Mouse (Mus musculus): ENCODE measurements around the gene Klf11. TPM values are rescaled to one million over a fixed set of nuclear protein-coding genes. Genes with fewer than 3 reads are reported as not detected.

The Klf11 gene
- polyA plus RNA-seq, 1 experiment from 2014 or later = 15.4 TPM

DNA sequence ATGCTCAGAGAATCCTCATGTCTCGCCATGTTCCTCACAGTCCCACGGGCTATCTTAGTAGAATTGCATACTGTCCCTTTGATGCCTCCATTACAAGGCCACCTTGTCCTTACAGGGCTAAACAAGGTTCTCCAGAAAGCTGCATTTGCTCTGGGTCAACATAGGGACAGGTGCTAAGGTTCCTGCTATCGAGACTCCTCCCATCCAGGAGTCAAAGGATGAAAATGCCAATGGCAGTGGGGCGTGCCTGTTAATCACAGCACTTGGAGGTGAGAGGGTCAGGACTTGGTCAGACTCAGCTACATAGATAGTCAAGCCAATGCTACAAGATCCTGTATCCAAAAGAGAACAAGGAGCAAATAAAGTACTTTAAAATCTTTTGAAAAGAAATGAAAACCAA lies 31.6 kb upstream of the Klf11 start:
- Histone ChIP-seq H3K4me3 (replicated peaks; ENCODE audit: low read depth, low read length) (no peak overlapping the region), H3K27me3 (ENCODE audit: insufficient read depth, low read length) (no peaks in the 10 kb centered on the region), H3K9me3 (replicated peaks; ENCODE audit: low read length) (no peaks in the 10 kb centered on the region), H3K4me1 (replicated peaks; ENCODE audit: insufficient read depth, low read length) (no peaks in the 10 kb centered on the region), H3K36me3 (ENCODE audit: insufficient read depth, low read length) (no peaks in the 10 kb centered on the region), H3K9ac (ENCODE audit: low read depth, low read length) (no peak overlapping the region), H3K27ac (no peak overlapping the region), H3K4me2 (ENCODE audit: low read length) (no peak overlapping the region)
- DNase-seq (ENCODE audit: low spot score) (no peak), ATAC-seq (replicated peaks; ENCODE audit: low FRiP score, low read depth) (no peak)
- no peak for TF ChIP-seq CTCF (IDR thresholded peaks at IDR 0.05; ENCODE audit: low read depth)
- 78% methylated on average over 4 of the region's 4 CpGs for WGBS

DNA sequence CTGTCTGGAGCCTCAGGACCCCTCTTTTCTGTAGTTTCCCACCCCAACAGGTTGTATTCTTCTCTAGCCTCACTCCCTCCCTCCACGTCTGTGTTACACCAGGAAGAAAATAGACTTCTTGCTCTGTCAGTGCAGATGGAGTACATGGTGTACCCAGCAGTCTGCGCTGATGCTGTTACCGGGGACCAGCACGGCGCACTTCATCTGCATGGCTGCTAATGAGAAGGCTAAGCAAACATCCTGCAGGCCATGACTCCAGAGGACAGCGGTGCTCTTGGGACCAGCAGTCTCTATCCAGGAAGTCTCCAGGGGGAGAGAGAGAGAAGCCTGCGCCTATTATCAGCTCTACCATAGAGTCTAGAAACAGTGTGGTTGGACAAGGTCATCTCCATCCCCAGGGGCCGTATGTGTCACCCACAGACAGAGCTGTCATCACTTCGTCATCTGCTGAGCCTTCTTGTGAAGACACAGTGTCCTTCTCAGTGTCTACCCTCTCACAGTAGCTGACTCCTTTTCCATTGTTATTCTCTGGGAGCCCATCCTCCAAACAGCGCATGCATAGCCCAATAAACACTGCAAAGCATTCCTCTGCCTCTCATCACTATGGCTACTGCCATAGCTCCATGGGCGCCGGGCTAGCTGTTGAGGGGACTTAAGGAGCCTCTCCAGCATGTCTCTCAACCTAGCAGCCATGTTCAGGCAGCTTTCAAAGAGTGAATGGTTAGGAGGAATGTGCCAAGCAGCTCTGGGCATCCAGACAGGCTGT lies 27.4 kb upstream of the Klf11 start:
- no peak for ATAC-seq (replicated peaks; ENCODE audit: low FRiP score, low read depth)

DNA sequence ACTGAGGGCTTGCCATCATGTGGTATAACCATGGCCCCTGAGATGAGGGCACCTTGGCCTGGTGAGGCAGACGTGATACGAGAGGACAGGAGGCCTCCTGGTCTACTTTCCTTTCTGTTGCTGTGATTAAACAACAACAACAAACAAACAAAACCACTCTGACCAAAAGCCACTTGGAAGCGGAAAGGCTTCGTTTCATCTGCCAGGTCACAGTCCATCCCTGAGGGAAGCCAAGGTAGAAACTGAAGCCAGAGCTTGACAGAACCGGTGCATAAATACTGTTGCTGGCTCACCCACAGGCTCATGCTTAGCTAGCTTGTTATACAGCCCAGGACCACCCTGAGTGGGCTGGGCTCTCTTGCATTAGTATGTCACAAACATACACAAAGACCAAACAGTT lies 24.7 kb upstream of the Klf11 start:
- DNase-seq (ENCODE audit: low spot score) = no peak
- 83% methylated on average over 5 of the region's 5 CpGs for WGBS
- TF ChIP-seq CTCF (IDR thresholded peaks at IDR 0.05; ENCODE audit: low read depth) = no peak

More for the DNA sequence above, 27.4 kb upstream of the Klf11 start:
- H3K9me3 ChIP-seq (replicated peaks; ENCODE audit: low read length) = no peaks in the 10 kb centered on the region
- H3K4me2 ChIP-seq (ENCODE audit: low read length) = no peak overlapping the region
- H3K27me3 ChIP-seq (ENCODE audit: insufficient read depth, low read length) = no peaks in the 10 kb centered on the region
- H3K4me3 ChIP-seq (replicated peaks; ENCODE audit: low read depth, low read length) = no peak overlapping the region
- no peak for DNase-seq (ENCODE audit: low spot score)
- 73% methylated on average over 12 of the region's 12 CpGs for whole genome bisulfite sequencing
- no peak overlapping the region for H3K9ac ChIP-seq (ENCODE audit: low read depth, low read length)
- no peaks in the 10 kb centered on the region for H3K36me3 ChIP-seq (ENCODE audit: insufficient read depth, low read length)
- no peak overlapping the region for H3K27ac ChIP-seq
- H3K4me1 ChIP-seq (replicated peaks; ENCODE audit: insufficient read depth, low read length) = no peaks in the 10 kb centered on the region
- no peak for TF ChIP-seq CTCF (IDR thresholded peaks at IDR 0.05; ENCODE audit: low read depth)

DNA sequence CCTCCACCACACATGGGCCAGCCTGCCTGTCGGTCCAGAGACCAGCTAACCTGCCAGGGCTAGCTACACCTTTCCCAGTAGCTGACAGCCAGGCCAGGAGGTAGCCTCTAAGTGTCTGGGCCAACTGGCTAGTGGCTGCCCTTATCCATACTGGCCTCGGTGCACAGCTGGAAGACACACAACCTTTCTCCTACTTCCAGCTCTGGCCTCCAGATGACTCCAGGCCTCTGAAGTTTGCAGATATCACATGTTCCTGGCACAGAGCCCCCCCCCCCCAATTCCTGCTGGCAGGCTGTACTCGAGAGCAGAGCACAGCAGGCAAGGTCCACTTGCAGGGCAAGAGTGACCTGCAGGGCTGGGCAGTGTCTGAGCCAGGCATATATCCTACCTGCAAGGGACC lies 23.9 kb upstream of the Klf11 start:
- Histone ChIP-seq H3K27me3 (ENCODE audit: insufficient read depth, low read length) (no peaks in the 10 kb centered on the region), H3K9ac (ENCODE audit: low read depth, low read length) (no peak overlapping the region), H3K4me1 (replicated peaks; ENCODE audit: insufficient read depth, low read length) (no peaks in the 10 kb centered on the region), H3K9me3 (replicated peaks; ENCODE audit: low read length) (no peaks in the 10 kb centered on the region), H3K4me2 (ENCODE audit: low read length) (no peak overlapping the region), H3K27ac (no peak overlapping the region), H3K36me3 (ENCODE audit: insufficient read depth, low read length) (no peaks in the 10 kb centered on the region), H3K4me3 (replicated peaks; ENCODE audit: low read depth, low read length) (no peak overlapping the region)
- no peak for TF ChIP-seq CTCF (IDR thresholded peaks at IDR 0.05; ENCODE audit: low read depth)
- ATAC-seq (replicated peaks; ENCODE audit: low FRiP score, low read depth) (peak; percentile 31; the same call in 1 of the 2 replicates), DNase-seq (ENCODE audit: low spot score) (no peak)
- WGBS = 55% methylated on average over 3 of the region's 3 CpGs

More for the DNA sequence above, 24.7 kb upstream of the Klf11 start:
- no peak overlapping the region for H3K4me3 ChIP-seq (replicated peaks; ENCODE audit: low read depth, low read length)
- H3K27ac ChIP-seq = no peak overlapping the region
- H3K9me3 ChIP-seq (replicated peaks; ENCODE audit: low read length) = no peaks in the 10 kb centered on the region
- no peaks in the 10 kb centered on the region for H3K36me3 ChIP-seq (ENCODE audit: insufficient read depth, low read length)
- H3K27me3 ChIP-seq (ENCODE audit: insufficient read depth, low read length) = no peaks in the 10 kb centered on the region
- no peak overlapping the region for H3K4me2 ChIP-seq (ENCODE audit: low read length)
- no peaks in the 10 kb centered on the region for H3K4me1 ChIP-seq (replicated peaks; ENCODE audit: insufficient read depth, low read length)
- no peak for ATAC-seq (replicated peaks; ENCODE audit: low FRiP score, low read depth)
- H3K9ac ChIP-seq (ENCODE audit: low read depth, low read length) = no peak overlapping the region

DNA sequence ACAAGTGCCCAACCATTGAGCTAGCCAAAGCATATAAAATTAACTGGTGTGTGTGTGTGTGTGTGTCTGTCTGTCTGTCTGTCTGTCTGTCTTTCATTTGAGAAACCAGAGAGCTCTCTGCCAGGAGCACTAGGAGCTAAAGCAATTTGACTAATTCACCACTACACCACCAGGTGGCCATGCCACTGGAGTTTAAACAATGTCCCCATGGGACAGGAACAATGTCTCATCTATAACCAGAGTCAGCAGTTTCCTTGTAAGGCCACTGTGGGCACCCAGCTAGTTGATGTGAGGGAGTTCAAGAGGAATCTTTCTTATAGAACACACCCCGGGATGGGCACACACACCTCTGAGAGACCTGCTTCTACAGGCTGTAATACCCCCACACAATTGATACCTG lies 20.9 kb upstream of the Klf11 start:
- no peak; the same call in 1 of the 2 replicates for ATAC-seq (replicated peaks; ENCODE audit: low FRiP score, low read depth)
- no peak overlapping the region for H3K27ac ChIP-seq
- WGBS = 76% methylated on average over 1 of the region's 1 CpGs
- peak; percentile 73 for TF ChIP-seq CTCF (IDR thresholded peaks at IDR 0.05; ENCODE audit: low read depth)
- H3K27me3 ChIP-seq (ENCODE audit: insufficient read depth, low read length) = no peaks in the 10 kb centered on the region
- H3K4me1 ChIP-seq (replicated peaks; ENCODE audit: insufficient read depth, low read length) = no peaks in the 10 kb centered on the region
- H3K4me3 ChIP-seq (replicated peaks; ENCODE audit: low read depth, low read length) = no peak overlapping the region
- no peaks in the 10 kb centered on the region for H3K9me3 ChIP-seq (replicated peaks; ENCODE audit: low read length)
- H3K36me3 ChIP-seq (ENCODE audit: insufficient read depth, low read length) = no peaks in the 10 kb centered on the region
- H3K4me2 ChIP-seq (ENCODE audit: low read length) = no peak overlapping the region
- no peak overlapping the region for H3K9ac ChIP-seq (ENCODE audit: low read depth, low read length)
- peak; percentile 63 for DNase-seq (ENCODE audit: low spot score)

DNA sequence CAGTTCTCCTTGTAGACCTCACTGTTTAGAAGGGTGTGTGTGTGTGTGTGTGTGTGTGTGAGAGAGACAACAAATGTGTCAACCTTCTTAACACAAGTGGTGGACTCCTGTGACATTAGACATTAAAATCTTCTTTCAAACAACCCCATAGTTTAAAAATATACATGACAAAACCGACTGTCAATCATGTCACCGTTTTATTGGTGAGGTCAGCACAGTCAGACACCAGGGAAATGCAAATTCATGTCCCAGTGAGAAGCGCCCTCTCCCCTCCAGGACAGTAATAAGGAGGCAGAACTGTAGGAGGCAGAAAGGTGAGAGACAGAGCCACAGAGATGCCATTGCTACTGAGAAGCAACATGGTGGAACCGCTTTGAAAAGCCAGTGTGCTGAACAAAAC lies 18.7 kb upstream of the Klf11 start:
- no peak for ATAC-seq (replicated peaks; ENCODE audit: low FRiP score, low read depth)
- no peak overlapping the region for H3K4me3 ChIP-seq (replicated peaks; ENCODE audit: low read depth, low read length)
- WGBS = 62% methylated on average over 4 of the region's 4 CpGs
- no peaks in the 10 kb centered on the region for H3K27me3 ChIP-seq (ENCODE audit: insufficient read depth, low read length)
- no peaks in the 10 kb centered on the region for H3K36me3 ChIP-seq (ENCODE audit: insufficient read depth, low read length)
- no peak overlapping the region for H3K9ac ChIP-seq (ENCODE audit: low read depth, low read length)
- TF ChIP-seq CTCF (IDR thresholded peaks at IDR 0.05; ENCODE audit: low read depth) = no peak
- no peaks in the 10 kb centered on the region for H3K9me3 ChIP-seq (replicated peaks; ENCODE audit: low read length)
- no peak for DNase-seq (ENCODE audit: low spot score)
- no peaks in the 10 kb centered on the region for H3K4me1 ChIP-seq (replicated peaks; ENCODE audit: insufficient read depth, low read length)
- H3K4me2 ChIP-seq (ENCODE audit: low read length) = no peak overlapping the region
- H3K27ac ChIP-seq = no peak overlapping the region

Measured in kidney, postnatal 0 days (tissue).